Mouse (Mus musculus): ENCODE results near the gene Mast3. TPM values are rescaled to one million over a fixed set of nuclear protein-coding genes. Genes with fewer than 3 reads are reported as not detected.

The Mast3 gene
- polyA plus RNA-seq, 1 experiment = 31.7 TPM

DNA sequence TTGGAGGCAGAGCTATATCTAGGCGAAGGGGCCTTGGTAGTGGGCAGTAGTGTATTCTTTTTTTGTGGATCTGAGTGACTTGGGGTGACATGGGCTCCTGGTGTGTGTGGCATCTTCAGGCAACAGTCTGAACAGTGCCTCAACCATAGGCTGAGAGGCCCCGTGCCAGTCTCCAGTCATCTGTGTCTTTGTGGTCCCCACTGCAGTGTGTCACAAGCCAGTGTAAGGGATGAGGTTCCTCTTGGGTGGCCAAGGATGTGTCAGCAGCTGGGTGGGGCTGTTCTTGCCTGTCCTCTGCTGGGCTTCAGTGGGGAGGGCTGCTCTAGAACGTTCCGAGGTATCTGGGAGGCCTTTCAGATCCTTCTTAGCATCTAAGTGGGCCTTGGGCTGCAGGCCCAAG, 73.9 kb downstream of the Mast3 start:
- H3K4me3 ChIP-seq = no peak overlapping the region
- TF ChIP-seq MYOD1 (IDR thresholded peaks at IDR 0.05; ENCODE audit: control insufficient read depth in 1 of 3, insufficient read length in 2 of 3, low read depth in 2 of 3) = no peak
- no peak for TF ChIP-seq E2F4 (IDR thresholded peaks at IDR 0.05; ENCODE audit: insufficient read depth)
- no peak for TF ChIP-seq POLR2AphosphoS2 (IDR thresholded peaks at IDR 0.05; ENCODE audit: insufficient read length, low read depth)
- TF ChIP-seq MAX (IDR thresholded peaks at IDR 0.05; ENCODE audit: low read depth) = no peak
- no peak for TF ChIP-seq POLR2A (IDR thresholded peaks at IDR 0.05; ENCODE audit: insufficient read length, low read depth)
- no peak for TF ChIP-seq REST (IDR thresholded peaks at IDR 0.05; ENCODE audit: insufficient read depth, insufficient read length)
- TF ChIP-seq SRF (IDR thresholded peaks at IDR 0.05; ENCODE audit: control insufficient read depth, insufficient read length, low read depth) = no peak
- TF ChIP-seq MYOG (IDR thresholded peaks at IDR 0.05; ENCODE audit: control insufficient read depth in 1 of 3, insufficient read depth in 1 of 3, insufficient read length in 2 of 3, low read depth in 2 of 3) = no peak
- TF ChIP-seq TCF3 (IDR thresholded peaks at IDR 0.05; ENCODE audit: insufficient read length, low read depth) = no peak
- no peak for TF ChIP-seq TCF12 (IDR thresholded peaks at IDR 0.05; ENCODE audit: insufficient read depth, poor library complexity, severe bottlenecking)
- no peak for TF ChIP-seq USF1 (IDR thresholded peaks at IDR 0.05; ENCODE audit: low read depth)
- TF ChIP-seq CEBPB (IDR thresholded peaks at IDR 0.05; ENCODE audit: insufficient read depth, poor library complexity, severe bottlenecking) = no peak
- no peak overlapping the region for H3K4me2 ChIP-seq (ENCODE audit: low read depth)
- H3K27me3 ChIP-seq (ENCODE audit: control insufficient read depth, insufficient read depth, insufficient read length) = peaks cover 5% of the 10 kb centered on the region
- H3K36me3 ChIP-seq (ENCODE audit: control insufficient read depth, insufficient read depth) = no peaks in the 10 kb centered on the region
- no peaks in the 10 kb centered on the region for H3K79me2 ChIP-seq (ENCODE audit: control insufficient read depth, insufficient read depth)
- H3ac ChIP-seq (ENCODE audit: control insufficient read depth, insufficient read length) = no peak overlapping the region

DNA sequence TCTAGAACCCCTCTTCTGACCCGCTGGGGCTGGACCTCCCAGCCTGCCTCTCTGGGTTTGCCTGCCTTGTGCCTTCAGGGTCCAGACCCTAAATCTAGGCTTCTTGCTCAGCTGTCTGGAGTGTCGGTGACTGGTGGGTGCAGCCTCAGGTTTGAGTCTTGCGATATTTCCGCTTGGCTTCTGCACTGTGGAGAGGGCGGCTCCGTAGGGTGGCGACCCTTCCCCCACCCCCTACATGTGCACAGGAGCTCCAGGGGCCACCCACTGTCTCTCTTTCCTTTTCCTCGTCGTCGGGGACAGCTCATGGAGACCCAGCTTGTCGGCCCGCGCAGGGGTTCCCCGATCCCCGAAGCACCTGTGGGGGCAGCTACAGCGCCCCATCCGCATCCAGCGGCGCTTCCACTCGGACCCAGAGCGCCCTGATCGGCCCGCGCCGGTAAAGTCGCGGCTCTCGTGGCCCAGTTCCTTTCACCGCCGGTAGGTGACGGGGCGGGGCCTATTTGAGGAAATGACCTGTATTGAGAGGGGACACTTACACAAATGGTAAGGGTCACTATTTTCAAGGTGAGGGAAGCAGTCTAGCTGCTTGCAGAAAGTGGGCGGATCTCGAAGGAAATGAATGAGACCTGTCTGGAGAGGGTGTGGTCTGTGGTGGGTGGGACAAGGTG, 74.9 kb downstream of the Mast3 start:
- no peaks in the 10 kb centered on the region for H3K36me3 ChIP-seq (ENCODE audit: control insufficient read depth, insufficient read depth)
- no peak overlapping the region for H3K4me2 ChIP-seq (ENCODE audit: low read depth)
- TF ChIP-seq TCF3 (IDR thresholded peaks at IDR 0.05; ENCODE audit: insufficient read length, low read depth) = no peak
- no peak for TF ChIP-seq MAX (IDR thresholded peaks at IDR 0.05; ENCODE audit: low read depth)
- TF ChIP-seq REST (IDR thresholded peaks at IDR 0.05; ENCODE audit: insufficient read depth, insufficient read length) = no peak
- no peak for TF ChIP-seq TCF12 (IDR thresholded peaks at IDR 0.05; ENCODE audit: insufficient read depth, poor library complexity, severe bottlenecking)
- TF ChIP-seq SRF (IDR thresholded peaks at IDR 0.05; ENCODE audit: control insufficient read depth, insufficient read length, low read depth) = no peak
- no peak for TF ChIP-seq E2F4 (IDR thresholded peaks at IDR 0.05; ENCODE audit: insufficient read depth)
- no peak for TF ChIP-seq CEBPB (IDR thresholded peaks at IDR 0.05; ENCODE audit: insufficient read depth, poor library complexity, severe bottlenecking)
- no peak for TF ChIP-seq USF1 (IDR thresholded peaks at IDR 0.05; ENCODE audit: low read depth)
- no peak for TF ChIP-seq POLR2AphosphoS2 (IDR thresholded peaks at IDR 0.05; ENCODE audit: insufficient read length, low read depth)
- no peak for TF ChIP-seq MYOD1 (IDR thresholded peaks at IDR 0.05; ENCODE audit: control insufficient read depth in 1 of 3, insufficient read length in 2 of 3, low read depth in 2 of 3)
- no peak for TF ChIP-seq POLR2A (IDR thresholded peaks at IDR 0.05; ENCODE audit: insufficient read length, low read depth)
- TF ChIP-seq MYOG (IDR thresholded peaks at IDR 0.05; ENCODE audit: control insufficient read depth in 1 of 3, insufficient read depth in 1 of 3, insufficient read length in 2 of 3, low read depth in 2 of 3) = no peak
- no peaks in the 10 kb centered on the region for H3K79me2 ChIP-seq (ENCODE audit: control insufficient read depth, insufficient read depth)
- no peak overlapping the region for H3ac ChIP-seq (ENCODE audit: control insufficient read depth, insufficient read length)
- no peak overlapping the region for H3K4me3 ChIP-seq
- H3K27me3 ChIP-seq (ENCODE audit: control insufficient read depth, insufficient read depth, insufficient read length) = peaks cover 5% of the 10 kb centered on the region

Other genes with a start within 250 kb of the Mast3 start
- gene Isyna1, start 210.7 kb downstream of the Mast3 start, polyA plus RNA-seq (2012; fragmentation: generic; extraction: Trizol) = 40.4 TPM
- 133 TPM for gene Ssbp4, start 196.2 kb downstream of the Mast3 start, polyA plus RNA-seq (2012; fragmentation: generic; extraction: Trizol)
- gene Lrrc25, start 188.9 kb downstream of the Mast3 start, polyA plus RNA-seq (2012; fragmentation: generic; extraction: Trizol) = not detected
- 54.1 TPM for gene Gdf15, start 172.6 kb downstream of the Mast3 start, polyA plus RNA-seq (2012; fragmentation: generic; extraction: Trizol)
- 38.5 TPM for gene Pgpep1, start 144.7 kb downstream of the Mast3 start, polyA plus RNA-seq (2012; fragmentation: generic; extraction: Trizol)
- 178 TPM for gene Lsm4, start 131.8 kb downstream of the Mast3 start, polyA plus RNA-seq (2012; fragmentation: generic; extraction: Trizol)
- 246 TPM for gene Jund, start 106.1 kb downstream of the Mast3 start, polyA plus RNA-seq (2012; fragmentation: generic; extraction: Trizol)
- 0.02 TPM for gene Iqcn, start 101.6 kb downstream of the Mast3 start, polyA plus RNA-seq (2012; fragmentation: generic; extraction: Trizol)
- 0.23 TPM for gene Gm3336, start 86.5 kb downstream of the Mast3 start, polyA plus RNA-seq (2012; fragmentation: generic; extraction: Trizol)
- gene Pde4c, start 81.3 kb downstream of the Mast3 start, polyA plus RNA-seq (2012; fragmentation: generic; extraction: Trizol) = 0.10 TPM
- 34.9 TPM for gene Rab3a, start 50.4 kb downstream of the Mast3 start, polyA plus RNA-seq (2012; fragmentation: generic; extraction: Trizol)
- gene Mpv17l2, start 44.1 kb downstream of the Mast3 start, polyA plus RNA-seq (2012; fragmentation: generic; extraction: Trizol) = 73.0 TPM
- 130 TPM for gene Pik3r2, start 28.3 kb downstream of the Mast3 start, polyA plus RNA-seq (2012; fragmentation: generic; extraction: Trizol)
- gene Il12rb1, start 3.4 kb upstream of the Mast3 start, polyA plus RNA-seq (2012; fragmentation: generic; extraction: Trizol) = 6.5 TPM
- 5.8 TPM for gene Arrdc2, start 34.7 kb upstream of the Mast3 start, polyA plus RNA-seq (2012; fragmentation: generic; extraction: Trizol)
- gene Kcnn1, start 58.2 kb upstream of the Mast3 start, polyA plus RNA-seq (2012; fragmentation: generic; extraction: Trizol) = 11.9 TPM
- gene Ccdc124, start 68.9 kb upstream of the Mast3 start, polyA plus RNA-seq (2012; fragmentation: generic; extraction: Trizol) = 141 TPM
- gene Slc5a5, start 87.7 kb upstream of the Mast3 start, polyA plus RNA-seq (2012; fragmentation: generic; extraction: Trizol) = 3.0 TPM
- 5,695 TPM for gene Rpl18a, start 92.4 kb upstream of the Mast3 start, polyA plus RNA-seq (2012; fragmentation: generic; extraction: Trizol)
- 62.0 TPM for gene Map1s, start 100.9 kb upstream of the Mast3 start, polyA plus RNA-seq (2012; fragmentation: generic; extraction: Trizol)

All from myocyte (in vitro differentiated cells).